Mouse (Mus musculus): ENCODE measurements around the gene Fkbp4. TPM values are rescaled to one million over a fixed set of nuclear protein-coding genes. Genes with fewer than 3 reads are reported as not detected.
"Not testable (repeated sequence)": the region's sequence is repeated elsewhere in the genome, so short reads cannot be mapped to it uniquely, and the experiment has no call there.

The Fkbp4 gene
- polyA plus RNA-seq, 1 experiment from 2014 or later: 188 TPM

DNA sequence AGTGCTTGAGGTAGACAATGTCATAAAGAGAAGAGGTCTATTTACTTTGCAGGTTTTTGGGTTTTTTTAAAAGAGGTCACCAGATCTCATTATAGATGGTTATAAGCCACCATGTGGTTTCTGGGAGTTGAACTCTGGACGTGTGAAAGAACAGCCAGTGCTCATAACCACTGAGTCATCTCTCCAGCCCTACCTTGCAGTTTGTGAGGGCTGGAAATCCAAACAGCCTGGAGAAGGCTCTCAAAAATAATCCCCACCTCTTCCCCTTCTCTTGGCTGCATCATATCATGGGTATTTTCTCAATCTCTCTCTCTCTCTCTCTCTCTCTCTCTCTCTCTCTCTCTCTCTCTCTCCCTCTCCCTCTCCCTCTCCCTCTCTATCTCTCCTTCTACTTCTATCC, 47.8 kb downstream of the Fkbp4 start:
- Histone ChIP-seq H3K36me3 (replicated peaks) (no peaks in the 10 kb centered on the region), H3K9me3 (replicated peaks) (no peaks in the 10 kb centered on the region), H3K27me3 (no peaks in the 10 kb centered on the region), H3K27ac (replicated peaks) (no peak overlapping the region), H3K4me2 (no peak overlapping the region), H3K9ac (no peak overlapping the region), H3K4me1 (replicated peaks) (no peaks in the 10 kb centered on the region), H3K4me3 (replicated peaks) (no peak overlapping the region)
- ATAC-seq (ENCODE audit: insufficient read depth): no peak
- 17% methylated on average over 1 of the region's 1 CpGs for WGBS (ENCODE audit: insufficient replicate concordance)

DNA sequence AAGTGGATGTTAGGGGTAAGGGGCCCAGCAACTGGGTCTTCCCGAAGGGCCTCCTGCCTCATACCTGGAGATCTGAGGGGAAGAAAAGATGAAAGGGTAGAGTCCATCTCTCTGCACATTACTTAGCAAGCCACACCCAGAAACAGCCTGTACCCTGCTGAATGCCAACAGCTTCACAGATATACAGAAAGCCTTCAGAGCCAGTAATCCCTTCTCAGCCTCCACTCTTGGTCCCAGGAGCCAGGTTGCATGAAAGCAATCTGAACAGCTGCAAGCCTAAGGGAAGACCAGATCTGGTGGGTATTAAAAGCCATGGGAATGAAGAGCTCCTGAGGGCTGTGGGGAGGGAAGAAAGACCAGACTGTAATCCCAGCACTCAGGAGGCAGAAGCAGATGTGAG, 49.3 kb downstream of the Fkbp4 start:
- Histone ChIP-seq H3K4me1 (replicated peaks) (no peaks in the 10 kb centered on the region), H3K9ac (no peak overlapping the region), H3K4me3 (replicated peaks) (no peak overlapping the region), H3K27me3 (no peaks in the 10 kb centered on the region), H3K9me3 (replicated peaks) (no peaks in the 10 kb centered on the region), H3K27ac (replicated peaks) (no peak overlapping the region), H3K36me3 (replicated peaks) (no peaks in the 10 kb centered on the region), H3K4me2 (no peak overlapping the region)
- ATAC-seq (ENCODE audit: insufficient read depth): no peak
- WGBS (ENCODE audit: insufficient replicate concordance): 38% methylated on average over 1 of the region's 1 CpGs

DNA sequence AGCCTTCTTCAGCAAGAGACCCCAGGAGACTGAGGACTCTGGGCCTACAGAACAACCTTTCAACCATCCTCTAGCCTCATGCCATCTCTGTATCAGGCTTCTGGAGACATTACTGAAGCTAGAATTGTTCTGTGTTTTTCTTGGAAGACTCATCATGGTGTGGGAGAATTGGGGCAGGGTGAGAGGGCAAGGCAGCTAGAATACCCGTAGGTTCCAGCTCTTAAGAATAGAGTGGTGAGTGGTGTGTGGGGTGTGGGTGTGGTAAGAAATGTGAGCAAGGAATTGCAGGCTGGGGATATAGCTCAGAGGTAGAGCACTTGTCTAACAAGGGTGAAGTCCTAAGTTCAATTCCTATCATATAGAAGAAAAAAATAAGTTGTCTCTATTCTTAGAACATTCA, 53.5 kb downstream of the Fkbp4 start:
- WGBS (ENCODE audit: insufficient replicate concordance): 62% methylated on average over 1 of the region's 1 CpGs
- ATAC-seq (ENCODE audit: insufficient read depth): no peak
- Histone ChIP-seq H3K9ac (no peak overlapping the region), H3K4me2 (no peak overlapping the region), H3K4me3 (replicated peaks) (no peak overlapping the region), H3K9me3 (replicated peaks) (no peaks in the 10 kb centered on the region), H3K27ac (replicated peaks) (no peak overlapping the region), H3K36me3 (replicated peaks) (no peaks in the 10 kb centered on the region), H3K27me3 (no peaks in the 10 kb centered on the region), H3K4me1 (replicated peaks) (no peaks in the 10 kb centered on the region)

DNA sequence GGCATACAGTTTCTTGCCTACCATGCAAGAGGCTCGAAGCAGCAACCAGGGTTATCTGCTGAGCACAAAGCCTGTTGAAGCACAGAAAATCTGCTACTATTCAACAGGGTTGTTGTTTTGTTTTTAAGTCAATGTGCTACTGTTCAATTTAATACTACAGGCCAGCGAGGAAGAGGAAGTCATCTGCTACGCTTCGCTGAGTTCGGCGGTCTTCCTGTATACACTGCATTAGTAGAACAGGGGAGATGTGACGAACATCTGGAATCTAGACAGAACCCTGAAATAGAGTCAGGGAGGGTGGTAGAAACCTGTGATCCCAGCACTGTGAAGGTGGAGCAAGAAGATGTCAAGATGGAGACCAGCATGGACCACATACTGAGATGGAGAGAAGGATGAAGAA, 54.7 kb downstream of the Fkbp4 start:
- Histone ChIP-seq H3K4me3 (replicated peaks) (no peak overlapping the region), H3K4me1 (replicated peaks) (no peaks in the 10 kb centered on the region), H3K27me3 (no peaks in the 10 kb centered on the region), H3K4me2 (no peak overlapping the region), H3K27ac (replicated peaks) (no peak overlapping the region), H3K9me3 (replicated peaks) (no peaks in the 10 kb centered on the region), H3K9ac (no peak overlapping the region), H3K36me3 (replicated peaks) (no peaks in the 10 kb centered on the region)
- 49% methylated on average over 7 of the region's 7 CpGs for WGBS (ENCODE audit: insufficient replicate concordance)
- ATAC-seq (ENCODE audit: insufficient read depth): no peak

DNA sequence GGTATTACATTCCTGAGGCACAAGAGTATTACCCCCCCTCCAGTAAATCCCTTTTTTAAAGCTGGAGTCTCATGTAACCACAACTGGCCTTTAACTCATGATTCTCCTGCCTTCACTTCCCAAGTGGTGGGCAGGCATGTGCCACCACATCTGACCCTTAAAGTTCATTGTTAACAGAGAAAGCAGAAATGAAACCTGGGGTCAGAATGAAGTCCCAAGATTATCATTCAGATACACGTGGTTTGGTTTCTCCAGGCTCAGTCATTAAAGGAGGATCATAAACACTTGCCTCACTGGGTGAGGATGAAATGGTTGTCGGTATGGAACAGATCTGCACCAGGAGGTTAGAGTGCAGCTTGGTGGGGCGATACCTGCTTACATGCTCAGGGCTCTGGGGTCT, 57.2 kb downstream of the Fkbp4 start:
- no peak for ATAC-seq (ENCODE audit: insufficient read depth)
- Histone ChIP-seq H3K36me3 (replicated peaks) (no peaks in the 10 kb centered on the region), H3K4me3 (replicated peaks) (no peak overlapping the region), H3K9me3 (replicated peaks) (no peaks in the 10 kb centered on the region), H3K9ac (no peak overlapping the region), H3K27ac (replicated peaks) (no peak overlapping the region), H3K4me2 (no peak overlapping the region), H3K4me1 (replicated peaks) (no peaks in the 10 kb centered on the region), H3K27me3 (no peaks in the 10 kb centered on the region)
- WGBS (ENCODE audit: insufficient replicate concordance): 49% methylated on average over 3 of the region's 3 CpGs

DNA sequence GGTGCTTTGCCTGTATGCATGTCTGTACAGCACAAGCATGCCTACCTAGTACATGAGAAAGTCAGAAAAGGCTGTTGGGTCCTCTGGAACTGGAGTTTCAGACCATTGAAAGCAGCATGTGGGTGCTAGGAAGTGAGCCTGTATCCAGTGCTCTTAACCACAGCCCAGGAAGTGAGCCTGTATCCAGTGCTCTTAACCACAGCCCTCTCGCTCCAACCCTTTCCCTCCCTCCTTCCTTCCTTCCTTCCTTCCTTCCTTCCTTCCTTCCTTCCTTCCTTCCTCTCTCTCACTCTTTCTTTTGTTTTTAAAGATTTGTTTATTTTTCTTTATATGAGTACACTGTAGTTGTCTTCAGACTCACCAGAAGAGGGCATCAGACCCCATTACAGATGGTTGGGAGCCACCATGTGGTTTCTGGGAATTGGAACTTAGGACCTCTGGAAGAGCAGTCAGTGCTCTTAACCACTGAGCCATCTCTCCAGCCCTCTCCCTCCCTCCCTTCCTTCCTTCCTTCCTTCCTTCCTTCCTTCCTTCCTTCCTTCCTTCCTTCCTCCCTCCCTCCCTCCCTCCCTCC, 57.8 kb downstream of the Fkbp4 start:
- H3K9me3 ChIP-seq (replicated peaks); H3K9ac ChIP-seq; ATAC-seq (ENCODE audit: insufficient read depth); H3K4me1 ChIP-seq (replicated peaks); H3K4me2 ChIP-seq; H3K36me3 ChIP-seq (replicated peaks); H3K4me3 ChIP-seq (replicated peaks); H3K27me3 ChIP-seq; H3K27ac ChIP-seq (replicated peaks): not testable (repeated sequence)
- 17% methylated on average over 1 of the region's 1 CpGs for WGBS (ENCODE audit: insufficient replicate concordance)

Other genes with a start within 250 kb of the Fkbp4 start
- 0.55 and 0.56 TPM in 2 replicates for gene Tead4, start 137.9 kb downstream of the Fkbp4 start, polyA plus RNA-seq (2015; fragmentation: Nextera tagmentation; extraction: Ambion mirVana)
- 1.5 and 1.7 TPM in 2 replicates for gene Tulp3, start 82.8 kb downstream of the Fkbp4 start, polyA plus RNA-seq (2015; fragmentation: Nextera tagmentation; extraction: Ambion mirVana)
- 53.4 and 54.9 TPM in 2 replicates for gene Rhno1, start 75.8 kb downstream of the Fkbp4 start, polyA plus RNA-seq (2015; fragmentation: Nextera tagmentation; extraction: Ambion mirVana)
- gene Foxm1, start 75.7 kb downstream of the Fkbp4 start, polyA plus RNA-seq (2015; fragmentation: Nextera tagmentation; extraction: Ambion mirVana): 15.8 and 16.5 TPM in 2 replicates
- 0.06 TPM in 1 of 2 replicates, not detected in the other for gene Tex52, start 63.2 kb downstream of the Fkbp4 start, polyA plus RNA-seq (2015; fragmentation: Nextera tagmentation; extraction: Ambion mirVana)
- gene Gm44596, start 63.2 kb downstream of the Fkbp4 start, polyA plus RNA-seq (2015; fragmentation: Nextera tagmentation; extraction: Ambion mirVana): not detected in 2 replicates
- gene Nrip2, start 39.4 kb downstream of the Fkbp4 start, polyA plus RNA-seq (2015; fragmentation: Nextera tagmentation; extraction: Ambion mirVana): 2.1 and 2.6 TPM in 2 replicates
- gene Itfg2, start 13.7 kb downstream of the Fkbp4 start, polyA plus RNA-seq (2015; fragmentation: Nextera tagmentation; extraction: Ambion mirVana): 12.1 and 13.9 TPM in 2 replicates
- gene Pzp, start 88.0 kb upstream of the Fkbp4 start, polyA plus RNA-seq (2015; fragmentation: Nextera tagmentation; extraction: Ambion mirVana): 339 and 487 TPM in 2 replicates
- 20.5 and 25.0 TPM in 2 replicates for gene A2ml1, start 142.9 kb upstream of the Fkbp4 start, polyA plus RNA-seq (2015; fragmentation: Nextera tagmentation; extraction: Ambion mirVana)
- 0.51 and 0.56 TPM in 2 replicates for gene Klrb1a, start 184.9 kb upstream of the Fkbp4 start, polyA plus RNA-seq (2015; fragmentation: Nextera tagmentation; extraction: Ambion mirVana)
- 0.07 and 0.10 TPM in 2 replicates for gene Clec2h, start 223.7 kb upstream of the Fkbp4 start, polyA plus RNA-seq (2015; fragmentation: Nextera tagmentation; extraction: Ambion mirVana)